Mouse (Mus musculus) embryonic fibroblast, embryonic 13.5 days (primary cell): ENCODE measurements around the gene Ank.

ENCODE experiments used
- CTCF ChIP-seq: IDR thresholded peaks from 2 replicates; pipeline ENCODE4 v1.5.1; 2011; ENCODE audit warnings: mild to moderate bottlenecking, control low read depth, low read length, moderate library complexity, borderline replicate concordance; ENCODE audit not compliant: insufficient read depth
- POLR2A ChIP-seq: IDR thresholded peaks from 2 replicates; pipeline ENCODE4 v1.6.1; 2011; ENCODE audit warnings: low read depth, mild to moderate bottlenecking, control low read depth, low read length, moderate library complexity

GRCm38 (mm10) chr15:27477159-27477558 is 10.7 kb downstream of the Ank start:
- TF ChIP-seq CTCF (no peak), POLR2A (no peak)
